Mouse (Mus musculus): Measurements from ENCODE around the gene Mapkapk5.
"Not testable (repeated sequence)": the region's sequence is repeated elsewhere in the genome, so short reads cannot be mapped to it uniquely, and the experiment has no call there.

DNA sequence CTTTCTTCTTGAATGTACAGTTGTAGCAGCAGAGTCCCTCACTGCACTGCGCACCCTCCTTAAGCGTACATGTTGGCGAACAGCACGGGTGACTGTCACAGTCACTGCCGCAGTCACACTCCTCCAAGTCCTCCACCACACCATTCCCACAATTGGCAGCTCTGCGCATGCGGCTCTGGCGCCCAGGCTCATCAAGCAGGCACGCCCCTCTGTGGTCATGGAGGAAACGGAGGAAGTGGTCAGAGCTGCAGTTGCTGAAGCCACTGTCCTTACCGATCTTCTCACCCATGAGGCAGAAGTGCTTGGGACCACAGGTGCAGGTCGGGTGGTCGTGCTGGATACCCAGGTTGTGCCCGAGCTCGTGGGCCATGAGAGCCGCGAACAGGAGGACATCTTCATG, 25.9 kb downstream of the Mapkapk5 start:
- not testable (repeated sequence) for TF ChIP-seq CTCF (conservative IDR thresholded peaks at IDR 0.05; ENCODE audit: low read length); POU5F1 (IDR thresholded peaks at IDR 0.05; ENCODE audit: borderline replicate concordance, low read length)

All from E14TG2a.4 (cell line).